Mouse (Mus musculus) CH12.LX (cell line): ENCODE results near the gene Ccnd3. TPM values are rescaled to one million over a fixed set of nuclear protein-coding genes. Genes with fewer than 3 reads are reported as not detected.

ENCODE experiments used
- DNase-seq: peaks from one replicate; pipeline ENCODE4 v3.0.0-alpha.2; 2013; ENCODE audit errors: extremely low read depth
- H3K27ac ChIP-seq: 2 replicates; pipeline ENCODE4 v1.5.1; 2012; ENCODE audit warnings: low read depth, mild to moderate bottlenecking, control low read depth, moderate library complexity; ENCODE audit not compliant: insufficient read depth
- H3K27me3 ChIP-seq: replicated peaks from 2 replicates; pipeline ENCODE3; 2012; ENCODE audit warnings: inconsistent platforms
- H3K36me3 ChIP-seq, 2 experiments: replicated peaks in 1 of 2; 2 replicates each; pipeline versions ENCODE3 to v1.6.1; 2012; ENCODE audit warnings: inconsistent platforms in 1 of 2, low read length in 1 of 2, mild to moderate bottlenecking in 1 of 2, mixed read lengths in 1 of 2, moderate library complexity in 1 of 2; ENCODE audit not compliant: control insufficient read depth in 1 of 2, insufficient read depth in 1 of 2
- H3K4me1 ChIP-seq, 2 experiments: 2 replicates each; pipeline ENCODE4 v1.6.1; 2012; ENCODE audit warnings: inconsistent platforms in 1 of 2, moderate library complexity in 1 of 2; ENCODE audit not compliant: insufficient read depth in 2 of 2, control insufficient read depth in 1 of 2
- H3K4me2 ChIP-seq: 2 replicates; pipeline ENCODE4 v1.6.1; 2012; ENCODE audit warnings: low read depth, mild to moderate bottlenecking, control low read depth; ENCODE audit not compliant: poor library complexity, insufficient read depth, severe bottlenecking
- H3K4me3 ChIP-seq, 3 experiments: fragments of 150-350 bp in 1 of 3; sonication (generic) in 1 of 3; replicated peaks in 1 of 3; 2 replicates each; pipeline versions ENCODE3 to v1.5.1; 2011 to 2012; ENCODE audit warnings: low read depth in 2 of 3, low read length in 2 of 3, mild to moderate bottlenecking in 2 of 3, moderate library complexity in 2 of 3, control low read depth in 1 of 3, improper control_type of control experiment in 1 of 3, inconsistent platforms in 1 of 3, mixed read lengths in 1 of 3; ENCODE audit not compliant: poor library complexity in 1 of 3
- H3K79me2 ChIP-seq: replicated peaks from 2 replicates; pipeline ENCODE4 v1.6.1; 2012; ENCODE audit warnings: mild to moderate bottlenecking, moderate library complexity; ENCODE audit not compliant: control insufficient read depth, poor library complexity, insufficient read depth, severe bottlenecking; ENCODE audit errors: extremely low read depth
- H3K9ac ChIP-seq: 2 replicates; pipeline ENCODE4 v1.6.1; 2012; ENCODE audit warnings: low read depth, mild to moderate bottlenecking, control low read depth, moderate library complexity; ENCODE audit not compliant: insufficient read depth
- H3K9me3 ChIP-seq: replicated peaks from 2 replicates; pipeline ENCODE3; 2012; ENCODE audit warnings: low read length, inconsistent platforms, mixed read lengths
- CHD1 ChIP-seq: IDR thresholded peaks from 2 replicates; pipeline ENCODE4 v1.6.1; 2012; ENCODE audit warnings: low read depth, low read length, improper control_type of control experiment, inconsistent platforms
- CHD2 ChIP-seq: IDR thresholded peaks from 2 replicates; pipeline ENCODE4 v1.6.1; 2011; ENCODE audit warnings: low read length, improper control_type of control experiment
- CTCF ChIP-seq, 2 experiments: IDR thresholded peaks in 1 of 2; conservative IDR thresholded peaks in 1 of 2; 2 replicates each; pipeline ENCODE4 v1.5.1; 2011 to 2012; ENCODE audit warnings: low read depth in 2 of 2, low read length in 2 of 2, improper control_type of control experiment in 1 of 2, inconsistent platforms in 1 of 2, mild to moderate bottlenecking in 1 of 2, moderate library complexity in 1 of 2
- E2F4 ChIP-seq: IDR thresholded peaks from 2 replicates; pipeline ENCODE4 v1.6.1; 2011; ENCODE audit warnings: low read depth, low read length, improper control_type of control experiment; ENCODE audit not compliant: insufficient replicate concordance
- ELF1 ChIP-seq: IDR thresholded peaks from 2 replicates; pipeline ENCODE4 v1.6.1; 2014; ENCODE audit warnings: low read depth, mild to moderate bottlenecking, inconsistent platforms, low read length, improper control_type of control experiment
- EP300 ChIP-seq: IDR thresholded peaks from 2 replicates; pipeline ENCODE4 v1.6.1; 2011; ENCODE audit warnings: low read length, improper control_type of control experiment
- ETS1 ChIP-seq: conservative IDR thresholded peaks from 2 replicates; pipeline ENCODE4 v1.6.1; 2012; ENCODE audit warnings: low read depth, mild to moderate bottlenecking, inconsistent platforms, low read length, improper control_type of control experiment, moderate library complexity
- GABPA ChIP-seq: IDR thresholded peaks from 2 replicates; pipeline ENCODE4 v1.6.1; 2012; ENCODE audit warnings: low read depth, low read length, improper control_type of control experiment, inconsistent platforms; ENCODE audit not compliant: insufficient replicate concordance
- HCFC1 ChIP-seq: IDR thresholded peaks from 2 replicates; pipeline ENCODE4 v1.6.1; 2012; ENCODE audit warnings: low read depth, mild to moderate bottlenecking, inconsistent platforms, low read length, improper control_type of control experiment
- JUN ChIP-seq: IDR thresholded peaks from 2 replicates; pipeline ENCODE4 v1.6.1; 2011; ENCODE audit warnings: low read depth, mild to moderate bottlenecking, low read length, improper control_type of control experiment, moderate library complexity; ENCODE audit not compliant: insufficient read depth
- JUND ChIP-seq: conservative IDR thresholded peaks from 2 replicates; pipeline ENCODE4 v1.6.1; 2011; ENCODE audit warnings: low read depth, low read length, improper control_type of control experiment
- KAT2A ChIP-seq: IDR thresholded peaks from 2 replicates; pipeline ENCODE4 v1.6.1; 2012; ENCODE audit warnings: low read length, improper control_type of control experiment, inconsistent platforms; ENCODE audit not compliant: insufficient replicate concordance
- MAFK ChIP-seq: IDR thresholded peaks from 2 replicates; pipeline ENCODE4 v1.6.1; 2011; ENCODE audit warnings: low read length, improper control_type of control experiment; ENCODE audit not compliant: insufficient replicate concordance
- MAX ChIP-seq: IDR thresholded peaks from 2 replicates; pipeline ENCODE4 v1.6.1; 2011; ENCODE audit warnings: low read length, improper control_type of control experiment
- MAZ ChIP-seq: IDR thresholded peaks from 2 replicates; pipeline ENCODE4 v1.6.1; 2012; ENCODE audit warnings: low read depth, mild to moderate bottlenecking, inconsistent platforms, low read length, improper control_type of control experiment, moderate library complexity
- MEF2A ChIP-seq: IDR thresholded peaks from 2 replicates; pipeline ENCODE4 v1.6.1; 2014; ENCODE audit warnings: low read depth, mild to moderate bottlenecking, inconsistent platforms, low read length, improper control_type of control experiment, borderline replicate concordance
- MXI1 ChIP-seq: IDR thresholded peaks from 2 replicates; pipeline ENCODE4 v1.6.1; 2011; ENCODE audit warnings: mild to moderate bottlenecking, low read depth, low read length, improper control_type of control experiment
- MYC ChIP-seq: IDR thresholded peaks from 2 replicates; pipeline ENCODE4 v1.6.1; 2011; ENCODE audit warnings: low read depth, mild to moderate bottlenecking, improper control_type of control experiment, low read length
- NELFE ChIP-seq: IDR thresholded peaks from 2 replicates; pipeline ENCODE4 v1.6.1; 2011; ENCODE audit warnings: low read depth, low read length, improper control_type of control experiment
- NRF1 ChIP-seq: IDR thresholded peaks from 2 replicates; pipeline ENCODE4 v1.6.1; 2014; ENCODE audit warnings: low read depth, mild to moderate bottlenecking, inconsistent platforms, low read length, improper control_type of control experiment, moderate library complexity
- PAX5 ChIP-seq: IDR thresholded peaks from 2 replicates; pipeline ENCODE4 v1.6.1; 2012; ENCODE audit warnings: low read length, inconsistent platforms, mixed read lengths
- POLR2A ChIP-seq: IDR thresholded peaks from 2 replicates; pipeline ENCODE4 v1.6.1; 2011; ENCODE audit warnings: low read depth, mild to moderate bottlenecking, improper control_type of control experiment, low read length
- POLR2AphosphoS2 ChIP-seq: IDR thresholded peaks from 2 replicates; pipeline ENCODE4 v1.6.1; 2011; ENCODE audit warnings: low read depth, low read length, improper control_type of control experiment
- RAD21 ChIP-seq: IDR thresholded peaks from 2 replicates; pipeline ENCODE4 v1.6.1; 2011; ENCODE audit warnings: low read depth, mild to moderate bottlenecking, low read length, improper control_type of control experiment, moderate library complexity
- SIN3A ChIP-seq: IDR thresholded peaks from 2 replicates; pipeline ENCODE4 v1.6.1; 2012; ENCODE audit warnings: low read length, improper control_type of control experiment, inconsistent platforms
- SMC3 ChIP-seq: IDR thresholded peaks from 2 replicates; pipeline ENCODE4 v1.6.1; 2011; ENCODE audit warnings: low read depth, low read length, improper control_type of control experiment
- UBTF ChIP-seq: IDR thresholded peaks from 2 replicates; pipeline ENCODE4 v1.6.1; 2012; ENCODE audit warnings: low read depth, mild to moderate bottlenecking, inconsistent platforms, low read length, improper control_type of control experiment, moderate library complexity
- USF1 ChIP-seq: IDR thresholded peaks from 2 replicates; pipeline ENCODE4 v1.6.1; 2014; ENCODE audit warnings: low read depth, mild to moderate bottlenecking, inconsistent platforms, low read length, improper control_type of control experiment
- ZC3H11A ChIP-seq: IDR thresholded peaks from 2 replicates; pipeline ENCODE4 v1.6.1; 2012; ENCODE audit warnings: low read depth, mild to moderate bottlenecking, inconsistent platforms, low read length, improper control_type of control experiment
- ZNF384 ChIP-seq: IDR thresholded peaks from 2 replicates; pipeline ENCODE4 v1.6.1; 2012; ENCODE audit warnings: low read depth, low read length, improper control_type of control experiment, inconsistent platforms
- dilution Hi-C: fragments of 300-500 bp; cut with MboI; formaldehyde crosslinking; loops from 2 replicates; pipeline ENCODE4 v1.14.3; 2020; ENCODE audit warnings: low sequenced_read_pairs; ENCODE audit not compliant: extremely low pct_unique_long_range_greater_than_20kb, extremely low pct_ligation_motif_present
- in situ Hi-C: fragments of 300-500 bp; cut with MboI; formaldehyde crosslinking; loops from 3 replicates; pipeline ENCODE4 v1.14.3; 2019; ENCODE audit warnings: low sequenced_read_pairs, low pct_ligation_motif_present, low pct_unique_long_range_greater_than_20kb, mixed read lengths
- polyA plus RNA-seq: library from polyadenylated mRNA; unstranded; fragments of >175 nt; gene quantifications from 2 replicates; pipeline ENCODE4 v1.2.1, GENCODE M21; 2012; ENCODE audit warnings: low read depth; ENCODE audit not compliant: insufficient read length
- total RNA-seq, 2 experiments: library from RNA; depleted of rRNA; stranded (reverse); fragments of 300-350 nt in 1 of 2; fragments of >200 nt in 1 of 2; gene quantifications; 2 replicates each; pipeline ENCODE4 v1.2.3; 2012 to 2014

Gene Ccnd3
- total and polyA plus RNA-seq, 3 experiments: 30.6 to 121 (median 48.7) TPM

- TF ChIP-seq SIN3A: no peak
- TF ChIP-seq MAX: no peak
- TF ChIP-seq CTCF (conservative IDR thresholded peaks at IDR 0.05 in 1 of 2, IDR thresholded peaks at IDR 0.05 in 1 of 2; ENCODE audit: low read depth in 2 of 2, low read length in 2 of 2): no peak
- no peak for TF ChIP-seq RAD21
- TF ChIP-seq MAFK: no peak
- TF ChIP-seq POLR2AphosphoS2: no peak
- TF ChIP-seq POLR2A: no peak
- no peak for TF ChIP-seq MAZ
- no peak for TF ChIP-seq MEF2A
- no peak for TF ChIP-seq GABPA
- no peak for TF ChIP-seq NELFE
- no peak for TF ChIP-seq JUN
- no peak for TF ChIP-seq MYC
- TF ChIP-seq MXI1: no peak
- no peak for TF ChIP-seq PAX5
- no peak for TF ChIP-seq ETS1
- TF ChIP-seq ZC3H11A: no peak
- no peak for TF ChIP-seq KAT2A
- no peak for TF ChIP-seq NRF1
- TF ChIP-seq SMC3: no peak
- no peak overlapping the region for H3K9ac ChIP-seq
- H3K9me3 ChIP-seq: no peaks in the 10 kb centered on the region
- DNase-seq: peak; percentile 30
- H3K4me3 ChIP-seq: no peak overlapping the region
- H3K4me2 ChIP-seq: no peak overlapping the region
- peaks cover 11 to 25% of the 10 kb centered on the region in 2 experiments for H3K36me3 ChIP-seq
- in situ Hi-C loops: no loop called here
- H3K79me2 ChIP-seq: no peaks in the 10 kb centered on the region
- dilution Hi-C loops: no loop called here
- no peaks in the 10 kb centered on the region for H3K27me3 ChIP-seq
- peaks cover 19 to 33% of the 10 kb centered on the region in 2 experiments for H3K4me1 ChIP-seq
- no peak overlapping the region for H3K27ac ChIP-seq
Measured at GRCm38 (mm10) chr17:47484241-47484921, 20.5 kb upstream of the Ccnd3 start.

GRCm38 (mm10) chr17:47484993-47485392 is 19.9 kb upstream of the Ccnd3 start:
- Histone ChIP-seq H3K79me2 (no peaks in the 10 kb centered on the region), H3K36me3 (peaks cover 17 to 31% of the 10 kb centered on the region in 2 experiments), H3K27ac (no peak overlapping the region)
- TF ChIP-seq USF1 (no peak), UBTF (no peak), RAD21 (no peak), ETS1 (no peak), ELF1 (no peak), SMC3 (no peak), NELFE (no peak), MAZ (no peak), CTCF (conservative IDR thresholded peaks at IDR 0.05 in 1 of 2, IDR thresholded peaks at IDR 0.05 in 1 of 2; ENCODE audit: low read depth in 2 of 2, low read length in 2 of 2) (no peak), CHD1 (no peak), JUND (no peak), ZNF384 (no peak), EP300 (no peak), POLR2A (no peak), KAT2A (no peak), HCFC1 (no peak), E2F4 (no peak), JUN (no peak), CHD2 (no peak), SIN3A (no peak)
- TF ChIP-seq, all 38 proteins: peak for 0
- in situ Hi-C loops (no loop called here), dilution Hi-C loops (no loop called here)
- Histone ChIP-seq H3K4me1 (peaks cover 19 to 33% of the 10 kb centered on the region in 2 experiments), H3K4me3 (no peak overlapping the region), H3K4me2 (no peak overlapping the region), H3K9me3 (no peaks in the 10 kb centered on the region), H3K27me3 (no peaks in the 10 kb centered on the region), H3K9ac (no peak overlapping the region)
- DNase-seq: no peak
